Mouse (Mus musculus): ENCODE measurements at regions not wholly inside any gene's neighbourhood (a gene's known extent, or its start where the extent isn't known, plus 50 kb on each side); places are given as distances from the start of the nearest gene placed in this dataset.
A peak's percentile ranks its signal among the peaks of the same experiment; 100 is the strongest.

DNA sequence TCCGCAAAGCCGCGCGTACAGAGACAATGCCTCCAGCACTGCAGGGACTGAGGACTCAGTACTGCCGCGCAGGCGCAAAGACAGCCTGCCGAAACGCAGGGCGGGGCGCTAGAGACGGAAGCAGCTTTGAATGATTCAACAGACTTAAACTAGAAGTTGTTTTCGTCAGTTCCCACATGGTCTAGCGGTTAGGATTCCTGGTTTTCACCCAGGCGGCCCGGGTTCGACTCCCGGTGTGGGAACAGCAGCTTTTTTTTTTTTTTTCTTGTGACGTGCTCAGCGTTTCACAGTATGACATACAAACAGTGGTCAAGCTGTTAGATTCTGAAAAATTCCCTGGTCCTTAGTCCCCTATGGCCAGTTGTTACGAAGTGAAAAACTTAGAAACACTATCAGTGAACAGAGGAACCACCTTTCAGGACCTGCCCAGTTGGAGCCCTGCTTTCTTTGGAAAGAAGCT, 256.8 kb upstream of the Atp10a start:
- WGBS: under 1% methylated on average over 21 of the region's 21 CpGs
- Histone ChIP-seq H3K27ac (ENCODE audit: insufficient read depth, low read length) (peak overlapping the region; percentile 89), H3K4me3 (replicated peaks; ENCODE audit: insufficient read depth, low read depth, low read length) (peak overlapping the region; percentile 65), H3K27me3 (ENCODE audit: control insufficient read depth, insufficient read depth, low read length) (no peaks in the 10 kb centered on the region), H3K4me1 (ENCODE audit: control insufficient read depth, insufficient read depth, low read length) (peaks cover 3% of the 10 kb centered on the region)
- TF ChIP-seq CTCF (IDR thresholded peaks at IDR 0.05; ENCODE audit: borderline replicate concordance, insufficient read depth, low read depth, low read length): no peak
- peak; percentile 99 for TF ChIP-seq POLR2A (IDR thresholded peaks at IDR 0.05; ENCODE audit: borderline replicate concordance, insufficient read depth, low read length)
- DNase-seq: peak; percentile 97

- TF ChIP-seq CTCF (IDR thresholded peaks at IDR 0.05; ENCODE audit: borderline replicate concordance, insufficient read depth, low read depth, low read length): no peak
- no peak for DNase-seq
- Histone ChIP-seq H3K4me1 (ENCODE audit: control insufficient read depth, insufficient read depth, low read length) (peaks cover 3% of the 10 kb centered on the region), H3K27ac (ENCODE audit: insufficient read depth, low read length) (no peak overlapping the region), H3K4me3 (replicated peaks; ENCODE audit: insufficient read depth, low read depth, low read length) (peak overlapping the region; percentile 47), H3K27me3 (ENCODE audit: control insufficient read depth, insufficient read depth, low read length) (no peaks in the 10 kb centered on the region)
- WGBS: 20% methylated on average over 5 of the region's 5 CpGs
Observed at GRCm38 (mm10) chr7:58399651-58400050, 256.3 kb upstream of the Atp10a start.

- no peak for DNase-seq
- H3K4me1 ChIP-seq (ENCODE audit: control insufficient read depth, insufficient read depth, low read length): peaks cover 3% of the 10 kb centered on the region
- H3K27ac ChIP-seq (ENCODE audit: insufficient read depth, low read length): no peak overlapping the region
- WGBS: 84% methylated on average over 1 of the region's 1 CpGs
- H3K4me3 ChIP-seq (replicated peaks; ENCODE audit: insufficient read depth, low read depth, low read length): no peak overlapping the region
- no peak for TF ChIP-seq POLR2A (IDR thresholded peaks at IDR 0.05; ENCODE audit: borderline replicate concordance, insufficient read depth, low read length)
- no peak for TF ChIP-seq CTCF (IDR thresholded peaks at IDR 0.05; ENCODE audit: borderline replicate concordance, insufficient read depth, low read depth, low read length)
- no peaks in the 10 kb centered on the region for H3K27me3 ChIP-seq (ENCODE audit: control insufficient read depth, insufficient read depth, low read length)
Observed at GRCm38 (mm10) chr7:58400594-58400993, 255.4 kb upstream of the Atp10a start.

DNA sequence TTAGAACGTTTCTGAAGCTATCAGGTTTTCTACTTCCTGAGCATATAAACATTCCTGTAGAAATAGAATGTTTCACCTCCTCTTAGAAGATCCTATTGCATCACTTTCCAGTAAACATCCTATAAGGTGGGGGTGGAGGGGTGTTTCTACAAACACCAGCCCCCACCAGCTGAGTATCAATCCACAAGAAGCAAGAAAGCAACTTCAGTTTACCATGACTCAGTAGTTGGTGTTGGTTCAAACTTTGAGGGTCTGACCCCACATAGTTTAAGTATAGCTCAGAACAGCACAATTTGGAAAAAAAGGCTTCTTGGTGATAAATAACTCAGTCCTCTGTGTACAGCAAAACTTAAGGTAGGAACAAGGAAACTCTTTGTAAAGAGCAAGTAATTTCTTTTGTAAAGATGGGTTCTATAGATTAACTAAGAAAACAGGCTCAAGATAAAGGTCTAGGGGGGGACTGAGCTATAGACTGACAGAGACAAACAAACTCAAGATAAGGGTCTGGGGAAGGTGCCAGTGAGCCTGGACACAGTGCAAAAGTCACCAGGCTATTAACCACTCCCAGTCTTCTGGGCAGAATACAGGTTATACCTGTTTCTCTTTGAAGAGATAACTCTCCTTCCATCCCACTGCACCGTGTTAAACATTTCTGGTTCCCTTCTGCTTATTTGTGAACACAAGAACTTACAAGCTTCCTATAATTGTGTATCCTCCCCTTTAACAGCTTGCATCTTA, 218.9 kb upstream of the Atp10a start:
- H3K27me3 ChIP-seq (ENCODE audit: control insufficient read depth, insufficient read depth, low read length): no peaks in the 10 kb centered on the region
- H3K27ac ChIP-seq (ENCODE audit: insufficient read depth, low read length): no peak overlapping the region
- TF ChIP-seq POLR2A (IDR thresholded peaks at IDR 0.05; ENCODE audit: borderline replicate concordance, insufficient read depth, low read length): no peak
- no peak for TF ChIP-seq CTCF (IDR thresholded peaks at IDR 0.05; ENCODE audit: borderline replicate concordance, insufficient read depth, low read depth, low read length)
- no peak for DNase-seq
- 65% methylated on average over 2 of the region's 2 CpGs for WGBS
- H3K4me3 ChIP-seq (replicated peaks; ENCODE audit: insufficient read depth, low read depth, low read length): no peak overlapping the region
- H3K4me1 ChIP-seq (ENCODE audit: control insufficient read depth, insufficient read depth, low read length): no peaks in the 10 kb centered on the region

DNA sequence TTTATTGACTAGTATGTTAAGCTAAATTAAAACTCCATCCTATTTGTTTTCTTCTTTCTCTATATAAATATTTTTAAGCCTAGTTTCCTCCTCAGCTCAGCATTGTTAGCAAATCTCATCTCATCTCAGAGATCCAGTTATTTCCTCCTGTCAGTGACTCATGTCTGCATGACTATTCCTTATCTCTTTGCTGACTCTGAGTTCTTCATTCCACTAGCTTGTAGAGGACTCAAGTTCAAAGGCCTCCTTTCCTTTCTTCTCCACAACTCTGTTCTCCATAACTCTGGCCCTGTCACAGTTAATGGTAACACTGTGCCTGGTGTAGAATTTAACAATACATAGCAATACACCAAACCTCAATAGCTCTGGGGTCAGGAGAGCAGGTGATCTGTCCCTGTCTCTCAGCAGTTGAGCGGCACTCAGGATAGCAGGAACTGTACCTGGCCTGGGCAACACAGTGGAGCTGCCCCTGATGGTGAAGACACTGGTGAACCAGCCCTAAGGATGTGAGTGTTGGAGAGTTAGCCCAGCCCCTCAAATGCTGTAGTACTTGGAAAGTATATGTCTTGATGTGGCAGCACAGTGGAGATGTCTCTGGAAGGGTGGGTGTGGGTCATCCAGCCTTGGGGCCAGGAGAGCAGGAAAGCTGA, 213.3 kb upstream of the Atp10a start:
- DNase-seq: no peak
- no peak for TF ChIP-seq POLR2A (IDR thresholded peaks at IDR 0.05; ENCODE audit: borderline replicate concordance, insufficient read depth, low read length)
- no peak for TF ChIP-seq CTCF (IDR thresholded peaks at IDR 0.05; ENCODE audit: borderline replicate concordance, insufficient read depth, low read depth, low read length)
- H3K4me1 ChIP-seq (ENCODE audit: control insufficient read depth, insufficient read depth, low read length): no peaks in the 10 kb centered on the region
- H3K4me3 ChIP-seq (replicated peaks; ENCODE audit: insufficient read depth, low read depth, low read length): no peak overlapping the region
- H3K27me3 ChIP-seq (ENCODE audit: control insufficient read depth, insufficient read depth, low read length): no peaks in the 10 kb centered on the region
- WGBS: 93% methylated on average over 1 of the region's 1 CpGs
- H3K27ac ChIP-seq (ENCODE audit: insufficient read depth, low read length): no peak overlapping the region

GRCm38 (mm10) chr7:58443297-58443696, 212.7 kb upstream of the Atp10a start:
- no peak overlapping the region for H3K27ac ChIP-seq (ENCODE audit: insufficient read depth, low read length)
- H3K27me3 ChIP-seq (ENCODE audit: control insufficient read depth, insufficient read depth, low read length): no peaks in the 10 kb centered on the region
- H3K4me1 ChIP-seq (ENCODE audit: control insufficient read depth, insufficient read depth, low read length): no peaks in the 10 kb centered on the region
- no peak for TF ChIP-seq POLR2A (IDR thresholded peaks at IDR 0.05; ENCODE audit: borderline replicate concordance, insufficient read depth, low read length)
- DNase-seq: no peak
- WGBS: 72% methylated on average over 3 of the region's 3 CpGs
- no peak overlapping the region for H3K4me3 ChIP-seq (replicated peaks; ENCODE audit: insufficient read depth, low read depth, low read length)

DNA sequence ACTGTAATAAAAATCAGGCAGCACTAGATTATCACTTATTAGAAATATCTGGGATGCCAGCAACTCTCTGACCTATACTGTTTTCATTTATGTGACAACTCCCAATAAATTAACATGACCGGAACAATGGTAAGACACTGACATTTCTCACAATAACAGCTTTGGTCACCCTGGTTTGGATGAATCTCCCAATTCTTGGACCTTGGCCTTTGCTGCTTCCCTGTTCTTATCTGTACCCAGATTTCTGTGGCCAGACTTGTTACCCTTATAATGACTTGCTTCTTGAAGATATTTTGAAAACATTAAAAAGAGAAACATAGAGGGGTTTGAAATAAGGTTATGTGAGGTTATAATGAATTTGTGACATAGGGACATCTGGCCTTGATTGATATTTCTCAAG, 210.2 kb upstream of the Atp10a start:
- H3K4me3 ChIP-seq (replicated peaks; ENCODE audit: insufficient read depth, low read depth, low read length): no peak overlapping the region
- TF ChIP-seq CTCF (IDR thresholded peaks at IDR 0.05; ENCODE audit: borderline replicate concordance, insufficient read depth, low read depth, low read length): no peak
- no peak for TF ChIP-seq POLR2A (IDR thresholded peaks at IDR 0.05; ENCODE audit: borderline replicate concordance, insufficient read depth, low read length)
- WGBS: 95% methylated on average over 1 of the region's 1 CpGs
- H3K27ac ChIP-seq (ENCODE audit: insufficient read depth, low read length): no peak overlapping the region
- DNase-seq: no peak
- H3K27me3 ChIP-seq (ENCODE audit: control insufficient read depth, insufficient read depth, low read length): no peaks in the 10 kb centered on the region
- H3K4me1 ChIP-seq (ENCODE audit: control insufficient read depth, insufficient read depth, low read length): no peaks in the 10 kb centered on the region

GRCm38 (mm10) chr7:58446261-58446660, 209.7 kb upstream of the Atp10a start:
- Histone ChIP-seq H3K4me3 (replicated peaks; ENCODE audit: insufficient read depth, low read depth, low read length) (no peak overlapping the region), H3K27me3 (ENCODE audit: control insufficient read depth, insufficient read depth, low read length) (no peaks in the 10 kb centered on the region), H3K4me1 (ENCODE audit: control insufficient read depth, insufficient read depth, low read length) (no peaks in the 10 kb centered on the region), H3K27ac (ENCODE audit: insufficient read depth, low read length) (no peak overlapping the region)
- DNase-seq: no peak
- TF ChIP-seq POLR2A (IDR thresholded peaks at IDR 0.05; ENCODE audit: borderline replicate concordance, insufficient read depth, low read length) (no peak), CTCF (IDR thresholded peaks at IDR 0.05; ENCODE audit: borderline replicate concordance, insufficient read depth, low read depth, low read length) (no peak)
